Mouse (Mus musculus) liver, adult 10 weeks (tissue): ENCODE data around the gene Pbdc1. TPM values are rescaled to one million over a fixed set of nuclear protein-coding genes. Genes with fewer than 3 reads are reported as not detected.

Experiments used
- polyA plus RNA-seq: library from polyadenylated mRNA; stranded (reverse); fragments of 350-450 nt; fragmentation: Illumina TruSeq; extraction: RNeasy Lipid Tissue Mini Kit (QIAGEN cat#74804); gene quantifications from one replicate; pipeline ENCODE4 v1.2.3, GENCODE M21; 2014; ENCODE audit warnings: low read depth, low replicate concordance

Pbdc1 gene
- polyA plus RNA-seq = 17.7 TPM

DNA sequence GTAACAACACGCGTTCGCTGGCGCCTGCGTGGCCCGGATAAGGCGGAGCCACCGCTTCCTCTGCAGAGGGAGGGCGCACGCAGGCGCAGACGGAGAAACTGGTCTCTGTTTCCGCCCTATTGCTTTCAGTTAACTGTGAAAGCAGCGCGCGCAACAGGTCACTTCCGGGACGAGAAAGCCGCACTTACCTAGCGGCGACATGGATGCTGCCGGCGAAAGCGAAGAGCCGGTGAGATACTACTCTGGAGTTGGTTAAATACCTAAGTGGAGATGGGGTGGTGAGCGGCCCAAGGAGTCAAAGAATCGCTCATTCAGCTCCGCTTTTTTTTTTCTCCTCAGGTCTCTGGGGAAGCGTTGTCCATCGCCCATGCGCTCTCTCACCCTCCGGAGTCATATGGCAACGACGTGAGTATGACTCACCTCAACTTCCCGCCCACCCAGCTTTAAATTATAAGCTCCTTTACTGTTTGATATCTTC is at the start of gene Pbdc1:
Gene Pbdc1 (plus strand): TSS at position 142 of the 478 bp plus-strand sequence.

GRCm38 (mm10) chrX:105120275-105121226 is 41.0 kb downstream of the Pbdc1 start, which contains the start of gene Magee1:
TSS of gene Magee1 (plus strand) at chrX:105120378.

Other genes starting within 250 kb of the Pbdc1 start
- gene Magee2, start 222.5 kb upstream of the Pbdc1 start, polyA plus RNA-seq = not detected
- gene Magee1, start 40.6 kb downstream of the Pbdc1 start, polyA plus RNA-seq = 0.61 TPM